Mouse (Mus musculus): ENCODE data around the gene Eif4g1. TPM values are rescaled to one million over a fixed set of nuclear protein-coding genes. Genes with fewer than 3 reads are reported as not detected.

Eif4g1 gene
- total RNA-seq, 2 experiments from 2014 or later = 388 to 434 TPM

GRCm38 (mm10) chr16:20702522-20702893 is 34.4 kb downstream of the Eif4g1 start:
- DNase-seq = peak; percentile 55 to 62
- intact Hi-C loops (cut with DNase I) = loop anchor here (10.0 kb wide), 1 partner anchor 1552 kb away; no protein-coding TSS in a partner anchor

GRCm38 (mm10) chr16:20703071-20703470 is 35.0 kb downstream of the Eif4g1 start:
- intact Hi-C loops (cut with DNase I) = loop anchor here (10.0 kb wide), 1 partner anchor 1552 kb away; no protein-coding TSS in a partner anchor
- DNase-seq = no peak

GRCm38 (mm10) chr16:20703699-20704400 is 35.7 kb downstream of the Eif4g1 start:
- no peak for DNase-seq
- intact Hi-C loops (cut with DNase I) = loop anchor here (10.0 kb wide), 1 partner anchor 1551 kb away; no protein-coding TSS in a partner anchor

- DNase-seq = no peak
Observed at GRCm38 (mm10) chr16:20705786-20706185, 37.7 kb downstream of the Eif4g1 start.

GRCm38 (mm10) chr16:20706407-20707055 is 38.4 kb downstream of the Eif4g1 start:
- DNase-seq = no peak
- intact Hi-C loops (cut with DNase I) = loop anchor here (10.0 kb wide), 1 partner anchor 1548 kb away; no protein-coding TSS in a partner anchor

More at GRCm38 (mm10) chr16:20705786-20706185, 37.7 kb downstream of the Eif4g1 start:
- intact Hi-C loops (cut with DNase I) = loop anchor here (10.0 kb wide), 1 partner anchor 1549 kb away; no protein-coding TSS in a partner anchor

- no peak for DNase-seq
- intact Hi-C loops (cut with DNase I) = loop anchor here (10.0 kb wide), 1 partner anchor 1546 kb away; no protein-coding TSS in a partner anchor
Observed at GRCm38 (mm10) chr16:20708220-20708938, 40.3 kb downstream of the Eif4g1 start.

DNA sequence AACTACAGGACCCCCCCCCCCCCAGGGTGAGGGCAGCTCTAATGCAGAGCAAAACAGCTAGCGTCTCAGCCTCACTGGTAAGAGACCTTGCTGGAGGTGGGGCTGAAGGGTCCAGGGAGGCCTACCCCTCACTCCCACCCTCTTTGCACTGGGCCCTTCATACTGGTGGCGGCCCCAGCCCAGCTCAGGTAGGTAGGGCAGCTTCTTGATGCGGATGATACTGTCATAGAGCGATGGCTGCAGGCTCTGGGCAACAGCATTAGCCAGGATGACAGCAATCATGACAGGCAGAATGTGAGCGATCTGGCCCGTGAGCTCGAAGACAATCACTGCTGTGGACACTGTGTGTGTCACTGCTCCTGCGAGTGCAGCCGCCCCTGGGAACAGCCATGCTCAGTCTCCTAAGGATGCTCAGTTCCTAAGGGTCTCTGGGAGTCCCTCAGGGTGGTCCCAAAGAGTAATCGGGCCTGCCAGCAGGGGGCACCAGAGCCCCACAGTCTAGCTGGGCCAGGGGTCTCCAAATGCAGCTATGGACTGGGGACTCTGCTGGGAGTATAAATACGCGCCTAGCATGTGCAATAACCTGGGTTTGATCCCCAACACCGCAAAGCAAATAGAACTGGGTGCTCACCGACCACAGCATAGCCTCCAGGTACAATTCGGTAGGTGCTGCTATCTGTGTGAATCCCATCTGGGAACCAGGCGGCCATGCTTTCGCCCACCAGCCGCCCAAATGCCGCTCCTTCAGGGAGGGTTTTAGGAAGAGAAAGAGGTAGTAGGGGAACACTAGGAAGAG is 41.0 kb downstream of the Eif4g1 start:
- intact Hi-C loops (cut with DNase I) = loop anchor here (10.0 kb wide), 1 partner anchor 1546 kb away; no protein-coding TSS in a partner anchor
- DNase-seq = peak in 1 of 2 experiments; percentile 58

DNA sequence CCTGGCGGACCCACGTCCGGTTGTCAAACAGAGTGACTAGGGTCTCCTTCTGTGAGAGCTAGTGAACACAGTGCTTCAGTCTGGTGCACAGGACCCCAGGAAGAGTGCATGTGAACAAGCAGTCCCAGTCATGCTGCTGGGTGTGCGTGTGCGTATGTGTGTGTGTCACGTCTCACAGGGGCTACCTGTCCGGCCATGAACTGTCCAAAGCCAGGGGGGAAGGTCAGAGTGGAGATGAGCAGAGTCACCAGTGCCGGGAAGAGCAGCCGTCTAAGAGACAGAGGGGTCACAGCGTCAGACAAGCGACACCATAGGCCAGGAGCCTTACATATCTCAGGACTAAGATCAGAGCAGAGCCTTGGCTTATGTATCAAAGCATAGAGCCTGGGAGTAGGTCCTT is 42.3 kb downstream of the Eif4g1 start:
- intact Hi-C loops (cut with DNase I) = no loop called here
- DNase-seq = no peak

DNA sequence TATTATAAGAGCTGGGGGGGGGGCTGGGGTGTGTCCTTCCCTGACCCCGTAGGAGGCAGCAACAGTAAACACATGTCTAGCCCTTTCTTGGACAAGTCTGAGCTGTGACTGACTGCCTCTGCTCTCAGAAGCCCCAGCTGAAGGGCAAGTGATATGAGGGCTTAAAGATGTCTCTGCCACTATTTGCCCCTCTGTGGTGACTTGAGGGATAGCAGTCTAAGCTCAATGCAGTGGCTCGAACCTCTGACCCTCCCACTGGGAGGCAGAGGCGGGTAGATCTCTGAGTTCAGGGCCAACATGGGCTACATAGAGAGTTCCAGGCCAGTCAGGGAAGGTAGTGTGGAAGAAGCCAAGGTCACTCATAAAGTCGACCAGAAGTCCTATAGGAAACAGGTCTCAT is 42.7 kb downstream of the Eif4g1 start:
- intact Hi-C loops (cut with DNase I) = no loop called here
- DNase-seq = no peak

DNA sequence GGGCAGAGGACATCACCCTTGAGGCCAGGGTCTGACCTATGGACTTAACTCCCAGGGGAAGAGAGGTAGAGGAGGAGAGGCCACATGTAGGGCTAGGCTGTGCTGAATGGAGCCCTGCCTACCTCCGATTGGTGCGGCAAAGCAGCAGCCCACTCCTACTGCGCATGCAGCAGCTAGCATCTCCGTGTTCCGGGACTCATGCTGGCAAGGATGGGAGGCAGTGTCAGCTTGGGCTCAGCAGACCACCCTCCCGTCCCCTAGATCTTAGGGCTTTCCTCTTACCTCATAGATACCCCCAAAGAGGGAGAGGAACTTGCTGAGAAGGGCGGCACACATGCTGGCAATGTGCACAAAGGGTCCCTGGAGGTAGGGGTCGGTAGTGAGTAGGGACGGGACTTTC is 44.1 kb downstream of the Eif4g1 start:
- DNase-seq = no peak
- intact Hi-C loops (cut with DNase I) = no loop called here

GRCm38 (mm10) chr16:20712889-20713288 is 44.8 kb downstream of the Eif4g1 start:
- no peak for DNase-seq
- intact Hi-C loops (cut with DNase I) = no loop called here

DNA sequence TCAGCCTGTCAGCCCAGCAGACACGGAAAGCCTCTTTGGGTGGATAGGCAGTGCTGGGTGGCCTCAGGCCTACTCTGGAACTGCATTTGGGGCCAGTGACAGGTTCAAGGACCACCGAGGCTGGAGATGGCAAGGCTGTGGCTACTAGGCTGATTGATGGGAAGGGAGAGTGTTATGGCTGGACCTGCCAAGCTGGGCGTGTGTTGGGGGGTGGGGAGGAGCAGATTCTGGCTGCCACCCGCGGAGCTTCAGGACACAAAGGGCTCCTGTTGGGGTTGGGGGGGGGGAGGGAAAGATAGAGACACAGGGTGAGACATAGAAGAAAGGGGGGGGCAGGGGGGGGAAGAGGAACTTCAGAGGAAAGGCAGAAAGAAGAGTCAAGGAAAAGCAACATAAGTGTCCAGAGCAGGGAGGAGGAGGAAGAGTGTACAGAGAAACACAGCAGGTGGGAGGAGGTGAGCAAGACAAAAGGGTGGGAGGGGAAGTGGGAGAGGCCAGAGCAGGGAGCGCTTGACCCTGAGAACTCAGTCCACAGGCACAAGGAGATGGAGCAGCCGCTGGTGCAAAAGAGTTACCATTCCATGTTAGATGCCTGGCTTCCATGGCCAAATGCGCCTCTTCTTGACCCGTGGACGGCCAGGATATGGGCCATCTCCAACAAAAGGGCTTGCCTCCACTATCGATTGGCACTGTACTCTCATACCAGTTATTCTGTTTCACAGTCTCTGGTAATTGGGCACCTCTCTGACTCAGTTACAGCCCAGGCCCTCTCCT is 46.4 kb downstream of the Eif4g1 start:
- no peak for DNase-seq
- intact Hi-C loops (cut with DNase I) = no loop called here

- intact Hi-C loops (cut with DNase I) = no loop called here
Observed at GRCm38 (mm10) chr16:20715161-20715560, 47.0 kb downstream of the Eif4g1 start.

DNA sequence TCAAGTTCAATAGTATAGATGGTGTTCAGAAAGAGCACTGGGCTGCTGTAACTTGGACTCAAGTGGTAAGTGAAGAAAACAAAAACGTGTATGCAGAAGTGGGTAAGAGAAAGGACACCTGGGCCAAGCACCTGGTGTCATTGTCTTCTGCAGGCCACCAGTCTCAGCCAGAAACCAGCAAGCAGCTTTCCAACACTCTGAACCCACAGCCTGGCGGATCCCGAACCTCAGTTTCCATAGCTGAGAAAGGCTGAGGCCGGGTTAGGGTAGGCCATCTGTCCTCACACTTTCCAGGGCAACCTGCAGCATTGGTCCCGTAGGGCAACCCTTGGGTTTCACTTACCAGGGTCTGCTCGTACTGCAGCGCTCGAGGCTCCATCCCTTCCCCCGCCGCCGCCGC is 47.5 kb downstream of the Eif4g1 start:
- intact Hi-C loops (cut with DNase I) = no loop called here

More at GRCm38 (mm10) chr16:20715161-20715560, 47.0 kb downstream of the Eif4g1 start:
- DNase-seq = no peak

DNA sequence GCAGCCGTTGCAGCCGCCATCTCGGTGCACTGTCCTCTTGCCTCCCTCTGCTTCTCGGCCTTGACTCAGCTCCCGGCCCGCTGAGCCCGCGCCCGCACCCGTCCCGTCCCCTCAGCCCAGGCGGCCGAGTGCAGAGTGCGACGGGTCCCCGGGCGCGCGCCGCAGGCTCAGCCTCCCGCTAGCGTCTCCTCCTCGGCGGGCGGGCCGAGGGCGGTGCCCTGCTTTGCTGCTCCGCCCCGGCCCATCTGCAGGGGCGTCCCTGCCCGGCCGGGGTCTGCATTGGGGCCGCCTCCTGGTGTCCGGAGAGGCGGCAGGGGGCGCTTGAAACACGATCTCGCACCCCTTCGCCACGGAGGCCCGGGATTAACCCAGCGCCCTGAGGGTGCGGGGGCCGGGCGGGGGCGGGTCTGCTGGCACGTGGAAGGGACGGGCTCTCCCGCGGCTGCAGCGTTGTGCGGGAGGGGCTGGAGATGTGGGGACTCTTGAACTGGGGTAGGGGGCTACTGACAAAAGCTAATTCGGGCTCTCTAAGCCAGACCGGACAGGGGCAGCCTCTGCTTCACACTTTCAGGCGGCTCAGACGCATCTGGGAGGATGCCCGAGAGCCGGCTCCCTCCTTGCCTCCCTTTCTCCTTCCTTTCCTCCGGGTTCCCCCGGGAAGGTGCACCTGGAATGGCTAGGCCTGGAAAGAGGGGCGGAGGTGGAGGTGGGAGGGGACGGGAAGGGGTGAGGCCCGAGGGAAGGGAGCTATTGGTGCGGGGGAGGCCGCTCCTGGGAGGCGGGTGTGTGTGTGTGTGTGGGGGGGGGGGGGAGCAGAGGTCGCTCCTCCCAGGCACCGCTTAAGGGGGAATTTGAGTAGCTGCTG is 48.1 kb downstream of the Eif4g1 start:
- intact Hi-C loops (cut with DNase I) = loop anchor here (2.0 kb wide), 1 partner anchor 19 kb away; no protein-coding TSS in a partner anchor
- DNase-seq = peak; percentile 77 to 85

More for the DNA sequence above, 47.5 kb downstream of the Eif4g1 start:
- DNase-seq = no peak

DNA sequence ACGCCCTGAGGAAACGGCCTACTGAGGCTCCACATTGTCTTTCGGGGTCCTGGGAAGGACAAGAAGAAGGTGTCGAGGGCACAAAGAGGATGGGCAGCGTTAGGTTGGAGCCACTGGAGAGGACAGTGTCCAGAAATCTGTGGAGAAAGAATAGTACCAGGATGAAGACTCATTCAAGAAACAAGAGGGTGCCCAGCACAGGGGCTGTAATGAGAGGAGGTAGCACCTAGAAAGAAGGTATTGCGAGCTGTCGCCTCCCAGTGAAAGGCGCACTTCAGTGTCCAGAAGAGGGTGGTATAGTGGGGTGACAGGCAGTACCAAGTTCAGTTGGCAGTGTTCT is 48.7 kb downstream of the Eif4g1 start:
- peak in 1 of 2 experiments; percentile 29 for DNase-seq
- intact Hi-C loops (cut with DNase I) = loop anchor here (1.0 to 2.0 kb wide), 2 partner anchors 20 to 44 kb away; no protein-coding TSS in a partner anchor

DNA sequence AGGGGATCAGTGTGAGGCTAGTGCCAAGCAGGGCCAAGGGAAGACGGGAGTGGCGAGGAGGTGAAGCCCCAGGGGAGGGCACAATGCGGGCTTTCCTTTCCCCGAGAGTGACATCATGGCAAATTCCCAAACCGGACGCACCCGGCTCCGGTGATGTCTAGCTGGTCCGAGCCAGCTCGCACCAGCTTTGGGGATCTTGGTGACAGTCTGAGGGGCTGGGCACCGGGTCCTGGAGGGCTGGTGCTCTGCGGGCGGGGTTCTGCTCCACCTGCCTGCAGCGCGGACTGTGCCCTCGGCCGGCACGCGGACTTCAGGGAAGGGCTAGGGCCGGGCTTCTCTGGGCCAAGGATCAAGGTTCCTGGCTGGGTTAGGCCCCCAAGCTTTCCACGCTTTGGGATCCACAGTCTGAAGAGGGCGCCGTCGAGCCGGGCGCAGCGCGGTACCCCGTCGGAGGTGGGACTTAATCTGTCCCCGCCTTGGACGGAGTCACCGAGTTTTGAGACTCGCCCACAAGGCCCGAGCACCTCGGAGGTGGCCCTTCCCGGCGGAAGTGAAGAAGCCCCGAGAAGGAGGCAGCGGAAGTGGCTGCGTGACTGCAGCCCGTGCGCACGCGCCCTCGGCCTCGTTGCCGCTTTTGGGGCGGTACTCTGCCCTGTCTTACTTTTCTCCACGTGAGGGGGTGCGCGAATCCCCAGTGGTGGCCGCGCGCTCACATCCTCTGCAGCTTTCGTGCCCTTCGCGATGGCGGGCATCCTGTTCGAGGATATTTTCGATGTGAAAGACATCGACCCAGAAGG is 49.3 kb downstream of the Eif4g1 start, which contains the start of the genes Polr2h and Clcn2:
TSS of gene Polr2h (plus strand) at position 485 of the 797 bp plus-strand sequence.
TSS of gene Clcn2 (minus strand) at position 566 of the 797 bp plus-strand sequence.
- DNase-seq = peak; percentile 98 to 99
- intact Hi-C loops (cut with DNase I) = loop anchor here (1.0 to 2.0 kb wide), 2 partner anchors 21 to 44 kb away; no protein-coding TSS in a partner anchor
